In the genomic region with DNA sequence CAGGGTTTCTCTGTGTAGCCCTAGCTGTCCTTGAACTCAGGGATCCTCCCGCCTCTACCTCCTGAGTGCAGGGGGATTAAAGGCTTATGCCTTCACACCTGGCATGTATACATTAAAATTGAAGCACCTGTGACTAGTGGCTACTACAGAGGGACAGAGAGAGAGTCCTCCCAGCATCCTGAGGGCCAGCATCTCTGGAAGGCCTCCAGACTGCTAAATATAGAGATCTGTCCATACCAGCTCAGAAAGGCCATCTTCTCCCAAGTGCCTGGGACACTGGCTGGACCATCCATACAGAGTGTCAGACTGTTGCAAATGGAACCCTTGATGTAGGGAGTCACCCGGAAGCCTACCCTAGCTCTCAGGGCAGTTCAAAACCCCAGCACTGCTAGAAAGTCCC, we compare ENCODE assay signal across 16 mouse cellular contexts.
"Had no signal": no experiment of that assay in that cellular context is flagged by ENCODE, and none has a peak within 500 bp of the region (broad histone marks: within the 10 kb centered on the region; RNA-seq: fewer than 3 reads in every experiment).

No protein-coding gene starts in this region.

- H3K36me3 ChIP-seq: lung, embryonic 15.5 days; midbrain, embryonic 12.5 days; midbrain, embryonic 15.5 days; neural tube, embryonic 12.5 days had no signal

- H3K4me1 ChIP-seq: lung, embryonic 15.5 days; midbrain, embryonic 12.5 days; midbrain, embryonic 15.5 days; neural tube, embryonic 12.5 days had no signal

- H3K27me3 ChIP-seq: lung, embryonic 15.5 days; megakaryocyte, embryonic 14.5 days; midbrain, embryonic 12.5 days; midbrain, embryonic 15.5 days; neural tube, embryonic 12.5 days had no signal

- H3K4me2 ChIP-seq: lung, embryonic 15.5 days; midbrain, embryonic 12.5 days; midbrain, embryonic 15.5 days; neural tube, embryonic 12.5 days had no signal

- DNase-seq: liver, postnatal 0 days; lung, adult 2 months; lung, postnatal 14 days; lung, postnatal 36 days; right cerebral cortex, postnatal 14 days; spleen, adult 18-20 months; thymus, adult 18-20 months; thymus, postnatal 14 days; thymus, postnatal 36 days had no signal

- H3K4me3 ChIP-seq: lung, embryonic 15.5 days; megakaryocyte, embryonic 14.5 days; midbrain, embryonic 12.5 days; midbrain, embryonic 15.5 days; neural tube, embryonic 12.5 days had no signal

- ATAC-seq: lung, postnatal 0 days; midbrain, embryonic 15.5 days had no signal

- H3K9me3 ChIP-seq: lung, embryonic 15.5 days; megakaryocyte, embryonic 14.5 days; midbrain, embryonic 12.5 days; midbrain, embryonic 15.5 days; neural tube, embryonic 12.5 days had no signal

- H3K27ac ChIP-seq: lung, embryonic 15.5 days; macrophage; midbrain, embryonic 12.5 days; midbrain, embryonic 15.5 days; neural tube, embryonic 12.5 days had no signal

- H3K9ac ChIP-seq: liver, postnatal 0 days; lung, embryonic 15.5 days; midbrain, embryonic 12.5 days; midbrain, embryonic 15.5 days; neural tube, embryonic 12.5 days had no signal
